Mouse (Mus musculus) central nervous system, embryonic 11.5 days (tissue): ENCODE data around the gene Rel. TPM values are rescaled to one million over a fixed set of nuclear protein-coding genes. Genes with fewer than 3 reads are reported as not detected.

ENCODE experiments used
- polyA plus RNA-seq: library from polyadenylated mRNA; depleted of rRNA; stranded (reverse); fragments of >200 nt; gene quantifications from 2 replicates; pipeline ENCODE4 v1.2.3, GENCODE M21; 2012; rRNA removed

The Rel gene
- polyA plus RNA-seq: 0.85 and 1.4 TPM in 2 replicates

GRCm38 (mm10) chr11:23770760-23771506 is at the start of gene Rel:
Rel (minus strand) TSS chr11:23770970.

Other genes with a start within 250 kb of the Rel start
- gene 1700093K21Rik, start 249.8 kb downstream of the Rel start, polyA plus RNA-seq: 0.29 and 0.53 TPM in 2 replicates
- gene 0610010F05Rik, start 137.3 kb downstream of the Rel start, polyA plus RNA-seq: 27.5 and 39.9 TPM in 2 replicates
- gene Pus10, start 105.3 kb downstream of the Rel start, polyA plus RNA-seq: 23.9 and 43.8 TPM in 2 replicates
- gene Pex13, start 105.0 kb downstream of the Rel start, polyA plus RNA-seq: 25.8 and 28.9 TPM in 2 replicates
- gene Papolg, start 124.3 kb upstream of the Rel start, polyA plus RNA-seq: 14.6 and 20.2 TPM in 2 replicates